Mouse (Mus musculus): ENCODE data around the gene Klf13. TPM values are rescaled to one million over a fixed set of nuclear protein-coding genes. Genes with fewer than 3 reads are reported as not detected.

The Klf13 gene
- polyA plus RNA-seq, 1 experiment from 2014 or later = 22.1 TPM

DNA sequence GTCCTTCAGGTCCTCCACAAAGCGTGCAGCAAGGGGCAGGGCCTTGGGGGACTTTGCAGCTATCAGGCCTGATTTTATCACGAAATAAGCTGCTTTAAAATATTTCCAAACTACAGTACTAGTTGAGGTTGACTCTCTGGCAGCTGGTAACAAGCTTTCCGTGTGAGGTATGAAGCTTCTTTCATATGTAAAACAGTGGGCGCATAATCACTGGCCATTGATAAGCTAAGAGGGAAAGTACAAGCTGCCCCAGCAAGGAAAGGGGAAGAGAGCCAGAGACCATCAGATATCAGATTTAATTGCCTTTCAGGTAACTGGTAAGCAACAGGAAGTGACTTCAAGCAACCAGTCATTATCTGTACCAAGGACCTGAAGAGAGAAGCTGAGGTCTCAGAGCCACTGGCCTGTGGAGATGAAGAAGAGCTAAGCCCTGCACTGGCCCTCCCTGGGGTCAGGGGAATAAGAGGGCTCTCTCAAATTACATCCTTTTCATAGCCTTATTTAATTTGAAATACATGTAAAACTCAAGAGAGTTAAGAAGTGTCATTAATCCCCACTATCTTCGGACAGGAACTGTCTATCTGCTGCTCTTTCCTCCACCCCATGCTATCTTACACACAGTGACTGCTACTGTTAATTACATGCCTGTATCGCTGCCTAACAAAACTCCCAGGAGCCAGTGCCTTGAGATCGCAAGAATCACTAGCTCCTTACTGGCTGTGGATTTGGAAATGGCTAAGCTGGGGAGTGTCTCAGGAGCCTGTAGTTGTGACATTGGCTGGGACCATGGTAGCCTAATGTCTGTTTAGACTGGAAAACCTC lies 13.6 kb upstream of the Klf13 start:
- Histone ChIP-seq H3K27me3 (replicated peaks; ENCODE audit: control insufficient read depth, insufficient read depth, low read length) (no peaks in the 10 kb centered on the region), H3K4me2 (ENCODE audit: low read length) (no peak overlapping the region), H3K9ac (ENCODE audit: low read depth, low read length) (no peak overlapping the region), H3K9me3 (ENCODE audit: control insufficient read depth, low read length) (no peaks in the 10 kb centered on the region), H3K4me3 (ENCODE audit: low read length) (no peak overlapping the region), H3K27ac (ENCODE audit: low read depth, low read length) (no peak overlapping the region), H3K36me3 (ENCODE audit: control insufficient read depth, insufficient read depth, low read length) (no peaks in the 10 kb centered on the region), H3K4me1 (ENCODE audit: control insufficient read depth, insufficient read depth, low read depth, low read length) (peaks cover 6% of the 10 kb centered on the region; the same call in 1 of the 2 replicates)
- ATAC-seq = no peak
- 41% methylated on average over 7 of the region's 7 CpGs for WGBS

GRCm38 (mm10) chr7:63950931-63951607 lies 12.4 kb upstream of the Klf13 start:
- WGBS = 56% methylated on average over 10 of the region's 10 CpGs
- H3K27ac ChIP-seq (ENCODE audit: low read depth, low read length) = no peak overlapping the region

GRCm38 (mm10) chr7:63949176-63949575 lies 10.5 kb upstream of the Klf13 start:
- no peak overlapping the region for H3K9ac ChIP-seq (ENCODE audit: low read depth, low read length)
- no peaks in the 10 kb centered on the region for H3K36me3 ChIP-seq (ENCODE audit: control insufficient read depth, insufficient read depth, low read length)
- no peak for ATAC-seq
- no peaks in the 10 kb centered on the region for H3K27me3 ChIP-seq (replicated peaks; ENCODE audit: control insufficient read depth, insufficient read depth, low read length)
- H3K27ac ChIP-seq (ENCODE audit: low read depth, low read length) = no peak overlapping the region
- no peak overlapping the region for H3K4me3 ChIP-seq (ENCODE audit: low read length)
- no peaks in the 10 kb centered on the region for H3K4me1 ChIP-seq (ENCODE audit: control insufficient read depth, insufficient read depth, low read depth, low read length)
- WGBS = 80% methylated on average over 3 of the region's 3 CpGs
- no peak overlapping the region for H3K4me2 ChIP-seq (ENCODE audit: low read length)
- no peaks in the 10 kb centered on the region for H3K9me3 ChIP-seq (ENCODE audit: control insufficient read depth, low read length)

More at GRCm38 (mm10) chr7:63950931-63951607, 12.4 kb upstream of the Klf13 start:
- Histone ChIP-seq H3K4me3 (ENCODE audit: low read length) (no peak overlapping the region), H3K4me1 (ENCODE audit: control insufficient read depth, insufficient read depth, low read depth, low read length) (no peaks in the 10 kb centered on the region), H3K4me2 (ENCODE audit: low read length) (no peak overlapping the region), H3K9me3 (ENCODE audit: control insufficient read depth, low read length) (no peaks in the 10 kb centered on the region), H3K27me3 (replicated peaks; ENCODE audit: control insufficient read depth, insufficient read depth, low read length) (no peaks in the 10 kb centered on the region), H3K36me3 (ENCODE audit: control insufficient read depth, insufficient read depth, low read length) (no peaks in the 10 kb centered on the region), H3K9ac (ENCODE audit: low read depth, low read length) (no peak overlapping the region)
- ATAC-seq = peak; percentile 67

DNA sequence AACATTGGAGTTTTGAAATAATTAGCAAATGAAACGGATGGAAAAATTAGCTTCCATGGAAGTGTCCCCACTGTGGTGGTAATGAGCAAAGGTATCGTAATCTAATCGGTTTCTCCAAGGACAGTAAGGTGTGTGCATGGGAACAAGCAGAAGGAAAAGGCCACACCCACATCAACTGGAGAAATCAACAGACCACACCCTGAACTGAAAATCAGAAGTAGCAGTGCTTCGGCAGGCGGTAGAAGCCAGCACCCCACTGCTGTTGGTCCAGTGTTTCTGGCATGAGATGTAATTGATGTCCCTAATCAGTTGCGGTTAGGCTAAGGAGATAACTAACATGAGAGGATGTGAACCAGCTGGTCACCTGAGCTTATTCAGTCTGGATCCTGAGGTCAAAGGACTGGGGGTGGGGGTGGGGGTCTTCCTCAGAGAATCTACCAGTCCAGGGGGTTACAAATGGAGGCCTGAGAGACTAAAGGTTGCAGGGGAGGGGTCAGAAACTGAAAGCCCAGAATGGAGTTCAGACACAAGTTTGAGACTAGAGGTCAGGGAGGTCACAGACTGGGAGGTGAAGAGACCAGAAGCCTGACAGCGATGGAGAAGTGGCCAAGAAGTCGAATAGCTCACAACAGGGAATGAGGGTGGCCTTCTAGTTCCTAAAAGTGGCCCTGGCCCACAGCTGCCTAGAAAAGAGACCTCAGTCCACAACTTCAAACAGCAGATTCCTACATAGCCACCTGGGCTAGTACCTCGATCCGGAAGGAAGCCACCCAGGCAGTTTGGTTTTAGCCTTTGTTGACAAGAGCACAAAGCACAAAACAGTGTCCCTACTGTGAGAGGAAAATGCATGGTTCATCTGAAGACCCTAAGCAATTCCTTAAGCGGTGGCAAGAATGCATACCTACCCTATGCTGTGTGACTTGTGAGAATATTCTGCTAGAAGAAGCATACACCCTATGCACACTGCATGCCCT lies 9.1 kb upstream of the Klf13 start:
- no peak overlapping the region for H3K4me3 ChIP-seq (ENCODE audit: low read length)
- H3K27ac ChIP-seq (ENCODE audit: low read depth, low read length) = no peak overlapping the region
- H3K27me3 ChIP-seq (replicated peaks; ENCODE audit: control insufficient read depth, insufficient read depth, low read length) = no peaks in the 10 kb centered on the region
- no peak overlapping the region for H3K9ac ChIP-seq (ENCODE audit: low read depth, low read length)
- H3K36me3 ChIP-seq (ENCODE audit: control insufficient read depth, insufficient read depth, low read length) = no peaks in the 10 kb centered on the region
- WGBS = 54% methylated on average over 11 of the region's 11 CpGs
- ATAC-seq = no peak
- H3K4me1 ChIP-seq (ENCODE audit: control insufficient read depth, insufficient read depth, low read depth, low read length) = no peaks in the 10 kb centered on the region
- no peaks in the 10 kb centered on the region for H3K9me3 ChIP-seq (ENCODE audit: control insufficient read depth, low read length)
- no peak overlapping the region for H3K4me2 ChIP-seq (ENCODE audit: low read length)

DNA sequence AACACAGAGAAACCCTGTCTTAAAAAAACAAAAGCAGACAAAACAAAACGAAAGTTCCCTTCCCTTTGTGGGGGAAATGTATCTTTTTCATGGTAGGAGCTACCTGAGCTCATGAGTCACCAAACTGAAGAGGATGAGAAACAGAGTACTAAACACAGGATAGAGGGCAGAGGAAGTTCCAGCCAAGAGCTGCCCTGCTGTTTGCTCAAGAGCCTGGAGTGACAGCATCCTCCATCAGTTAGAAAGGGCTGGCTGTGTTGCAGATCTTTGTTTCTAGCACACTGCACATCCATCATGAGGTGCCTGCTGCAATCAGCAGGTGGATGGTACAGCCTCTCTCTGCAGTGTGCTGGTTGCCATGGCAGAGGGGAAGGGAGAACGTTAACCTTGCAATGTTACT lies 5.2 kb upstream of the Klf13 start:
- no peak for ATAC-seq
- Histone ChIP-seq H3K4me3 (ENCODE audit: low read length) (no peak overlapping the region), H3K9me3 (ENCODE audit: control insufficient read depth, low read length) (no peaks in the 10 kb centered on the region), H3K4me2 (ENCODE audit: low read length) (no peak overlapping the region), H3K36me3 (ENCODE audit: control insufficient read depth, insufficient read depth, low read length) (no peaks in the 10 kb centered on the region), H3K9ac (ENCODE audit: low read depth, low read length) (no peak overlapping the region), H3K27me3 (replicated peaks; ENCODE audit: control insufficient read depth, insufficient read depth, low read length) (no peaks in the 10 kb centered on the region), H3K4me1 (ENCODE audit: control insufficient read depth, insufficient read depth, low read depth, low read length) (peaks cover 6% of the 10 kb centered on the region), H3K27ac (ENCODE audit: low read depth, low read length) (no peak overlapping the region)
- WGBS = 36% methylated on average over 2 of the region's 2 CpGs

DNA sequence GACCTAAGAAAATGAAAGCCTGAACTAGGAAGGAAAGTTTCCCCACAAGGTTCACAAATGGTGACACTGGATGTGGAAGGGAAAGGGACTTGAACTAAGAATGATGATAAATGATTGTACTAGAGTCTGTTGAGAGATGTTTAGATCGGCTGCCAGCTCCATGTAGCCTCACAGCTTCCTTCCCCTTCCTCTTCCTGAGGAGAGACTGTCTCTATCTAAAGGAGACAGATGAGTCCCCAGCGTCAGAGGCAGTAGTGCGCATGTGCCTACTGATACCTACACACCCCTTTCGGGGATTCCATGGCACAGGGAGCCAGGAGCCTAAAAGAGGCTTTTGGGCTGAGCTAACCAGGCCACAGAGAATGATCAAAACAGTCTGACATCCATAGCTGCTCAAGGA lies 2.8 kb upstream of the Klf13 start:
- Histone ChIP-seq H3K4me1 (ENCODE audit: control insufficient read depth, insufficient read depth, low read depth, low read length) (peaks cover 6% of the 10 kb centered on the region), H3K4me2 (ENCODE audit: low read length) (no peak overlapping the region), H3K9me3 (ENCODE audit: control insufficient read depth, low read length) (no peaks in the 10 kb centered on the region), H3K27me3 (replicated peaks; ENCODE audit: control insufficient read depth, insufficient read depth, low read length) (no peaks in the 10 kb centered on the region), H3K27ac (ENCODE audit: low read depth, low read length) (no peak overlapping the region), H3K4me3 (ENCODE audit: low read length) (no peak overlapping the region), H3K9ac (ENCODE audit: low read depth, low read length) (no peak overlapping the region), H3K36me3 (ENCODE audit: control insufficient read depth, insufficient read depth, low read length) (no peaks in the 10 kb centered on the region)
- no peak for ATAC-seq
- WGBS = 92% methylated on average over 4 of the region's 4 CpGs

GRCm38 (mm10) chr7:63941050-63941449 lies 2.3 kb upstream of the Klf13 start:
- H3K9me3 ChIP-seq (ENCODE audit: control insufficient read depth, low read length) = no peaks in the 10 kb centered on the region
- no peaks in the 10 kb centered on the region for H3K36me3 ChIP-seq (ENCODE audit: control insufficient read depth, insufficient read depth, low read length)
- H3K9ac ChIP-seq (ENCODE audit: low read depth, low read length) = no peak overlapping the region
- no peak overlapping the region for H3K4me3 ChIP-seq (ENCODE audit: low read length)
- no peak overlapping the region for H3K27ac ChIP-seq (ENCODE audit: low read depth, low read length)
- 83% methylated on average over 3 of the region's 3 CpGs for WGBS
- H3K4me2 ChIP-seq (ENCODE audit: low read length) = no peak overlapping the region
- no peaks in the 10 kb centered on the region for H3K27me3 ChIP-seq (replicated peaks; ENCODE audit: control insufficient read depth, insufficient read depth, low read length)
- peaks cover 6% of the 10 kb centered on the region for H3K4me1 ChIP-seq (ENCODE audit: control insufficient read depth, insufficient read depth, low read depth, low read length)
- no peak for ATAC-seq

DNA sequence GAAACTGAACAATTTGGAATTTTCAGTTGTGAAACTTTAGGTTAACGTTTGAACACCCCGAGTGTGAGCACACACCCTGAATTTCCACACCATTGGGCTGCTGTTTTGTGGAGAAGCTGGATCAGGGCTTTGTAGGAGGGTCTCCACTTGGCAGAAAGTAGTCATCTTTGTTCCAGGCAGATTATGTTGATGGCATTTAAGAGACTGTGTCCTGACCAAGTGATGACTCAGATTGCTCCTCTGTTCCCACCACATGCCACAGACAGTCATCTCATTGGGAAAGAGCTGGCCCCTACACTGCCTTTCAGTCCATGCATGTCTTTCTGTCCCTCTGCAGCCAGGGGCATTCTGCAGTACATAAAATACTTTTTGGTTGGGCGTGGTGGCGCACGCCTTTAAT lies 1.6 kb upstream of the Klf13 start:
- Histone ChIP-seq H3K9ac (ENCODE audit: low read depth, low read length) (no peak overlapping the region), H3K27me3 (replicated peaks; ENCODE audit: control insufficient read depth, insufficient read depth, low read length) (no peaks in the 10 kb centered on the region), H3K4me1 (ENCODE audit: control insufficient read depth, insufficient read depth, low read depth, low read length) (peaks cover 10% of the 10 kb centered on the region), H3K27ac (ENCODE audit: low read depth, low read length) (peak overlapping the region; percentile 6; the same call in 1 of the 2 replicates), H3K4me2 (ENCODE audit: low read length) (no peak overlapping the region), H3K9me3 (ENCODE audit: control insufficient read depth, low read length) (no peaks in the 10 kb centered on the region), H3K4me3 (ENCODE audit: low read length) (no peak overlapping the region), H3K36me3 (ENCODE audit: control insufficient read depth, insufficient read depth, low read length) (no peaks in the 10 kb centered on the region)
- no peak for ATAC-seq
- 93% methylated on average over 5 of the region's 5 CpGs for WGBS
